ENCODE assay signal across 10 mouse cellular contexts in genomic region chr2:166305044-166306002, GRCm38 (mm10).
A peak's percentile ranks its signal among the peaks of the same experiment; 100 is the strongest.
DNase-seq lines count a peak whose midpoint lies in the region; ATAC-seq and TF ChIP-seq lines count a peak whose summit lies in the region.
"Had no signal": no experiment of that assay in that cellular context is flagged by ENCODE, and none has a peak within 500 bp of the region (broad histone marks: within the 10 kb centered on the region; RNA-seq: fewer than 3 reads in every experiment).

No protein-coding gene starts in this region.

- no peak overlapping the region for H3K9ac ChIP-seq in hindbrain, embryonic 15.5 days
- H3K9ac ChIP-seq in midbrain, postnatal 0 days (replicated peaks; ENCODE audit: low read length, poor library complexity, severe bottlenecking), result no peak overlapping the region
- H3K9ac ChIP-seq: liver, embryonic 13.5 days had no signal

- peak overlapping the region; percentile 74 for H3K27ac ChIP-seq in embryonic facial prominence, embryonic 10.5 days (replicated peaks)
- H3K27ac ChIP-seq in hindbrain, embryonic 15.5 days (replicated peaks), result peak overlapping the region; percentile 69
- H3K27ac ChIP-seq in midbrain, postnatal 0 days (ENCODE audit: low read depth, low read length), result no peak overlapping the region; the same call in 1 of the 2 replicates
- H3K27ac ChIP-seq: liver, embryonic 13.5 days had no signal

- H3K36me3 ChIP-seq in embryonic facial prominence, embryonic 10.5 days (replicated peaks), result no peaks in the 10 kb centered on the region
- H3K36me3 ChIP-seq in hindbrain, embryonic 15.5 days, result no peaks in the 10 kb centered on the region
- no peaks in the 10 kb centered on the region for H3K36me3 ChIP-seq in midbrain, postnatal 0 days (ENCODE audit: insufficient read depth, low read length)
- H3K36me3 ChIP-seq: liver, embryonic 13.5 days had no signal

- H3K4me2 ChIP-seq in hindbrain, embryonic 15.5 days, result no peak overlapping the region
- no peak overlapping the region for H3K4me2 ChIP-seq in midbrain, postnatal 0 days (ENCODE audit: low read depth, low read length, poor library complexity, severe bottlenecking)
- H3K4me2 ChIP-seq: liver, embryonic 13.5 days had no signal

- peak; percentile 18; the same call in 1 of the 2 replicates for TF ChIP-seq CTCF in midbrain, postnatal 0 days (IDR thresholded peaks at IDR 0.05)

- no peaks in the 10 kb centered on the region for H3K27me3 ChIP-seq in embryonic facial prominence, embryonic 10.5 days (replicated peaks; ENCODE audit: low read depth, poor library complexity, severe bottlenecking)
- no peaks in the 10 kb centered on the region for H3K27me3 ChIP-seq in hindbrain, embryonic 15.5 days
- no peaks in the 10 kb centered on the region for H3K27me3 ChIP-seq in midbrain, postnatal 0 days (ENCODE audit: insufficient read depth, low read length)
- H3K27me3 ChIP-seq: liver, embryonic 13.5 days had no signal

- 86% methylated on average over 30 of the region's 30 CpGs for WGBS in embryonic facial prominence, embryonic 10.5 days
- 50% methylated on average over 30 of the region's 30 CpGs for whole genome bisulfite sequencing in hindbrain, embryonic 15.5 days
- WGBS in midbrain, postnatal 0 days, result 50% methylated on average over 30 of the region's 30 CpGs

- H3K4me1 ChIP-seq in embryonic facial prominence, embryonic 10.5 days, result peaks cover 54% of the 10 kb centered on the region
- H3K4me1 ChIP-seq in hindbrain, embryonic 15.5 days (replicated peaks), result peaks cover 26% of the 10 kb centered on the region
- peaks cover 13% of the 10 kb centered on the region; the same call in 1 of the 2 replicates for H3K4me1 ChIP-seq in midbrain, postnatal 0 days (ENCODE audit: insufficient read depth, low read length)
- H3K4me1 ChIP-seq: liver, embryonic 13.5 days had no signal

- H3K4me3 ChIP-seq in embryonic facial prominence, embryonic 10.5 days, result no peak overlapping the region
- H3K4me3 ChIP-seq in hindbrain, embryonic 15.5 days, result no peak overlapping the region
- H3K4me3 ChIP-seq in midbrain, postnatal 0 days (ENCODE audit: low read depth, low read length), result no peak overlapping the region
- H3K4me3 ChIP-seq: liver, embryonic 13.5 days had no signal

- peak; percentile 56 to 58 for DNase-seq in kidney, postnatal 4 days
- DNase-seq in kidney, postnatal 25 days, result no peak
- no peak for DNase-seq in embryonic facial prominence, embryonic 10.5 days (ENCODE audit: low spot score)
- peak; percentile 53 for DNase-seq in midbrain, postnatal 0 days (ENCODE audit: low spot score)
- DNase-seq in spleen, postnatal 36 days (ENCODE audit: low spot score in 2 of 2), result no peak
- DNase-seq in kidney, adult 11 months, result no peak
- no peak for DNase-seq in thymus, adult 18-20 months
- DNase-seq: cerebellum, adult 18-20 months; liver, embryonic 13.5 days had no signal

- peak; percentile 59; the same call in 1 of the 2 replicates for ATAC-seq in hindbrain, embryonic 15.5 days (ENCODE audit: low FRiP score, low read depth)
- ATAC-seq in midbrain, postnatal 0 days (ENCODE audit: low FRiP score), result no peak

- peaks cover 4% of the 10 kb centered on the region; the same call in 1 of the 2 replicates for H3K9me3 ChIP-seq in embryonic facial prominence, embryonic 10.5 days
- no peaks in the 10 kb centered on the region for H3K9me3 ChIP-seq in hindbrain, embryonic 15.5 days
- no peaks in the 10 kb centered on the region for H3K9me3 ChIP-seq in midbrain, postnatal 0 days (ENCODE audit: low read length)
- H3K9me3 ChIP-seq: liver, embryonic 13.5 days had no signal

Comparison
In these comparisons a context has a peak if more than half of its experiments do, and no peak if none do; other contexts are left out.
1. DNase-seq: peak in kidney, postnatal 4 days (2 of 2) and midbrain, postnatal 0 days (single experiment); none in kidney, postnatal 25 days (0 of 2), embryonic facial prominence, embryonic 10.5 days (single experiment), spleen, postnatal 36 days (0 of 2), kidney, adult 11 months (single experiment) and thymus, adult 18-20 months (0 of 2).